Mouse (Mus musculus): Measurements from ENCODE around the gene Fuca1. TPM values are rescaled to one million over a fixed set of nuclear protein-coding genes. Genes with fewer than 3 reads are reported as not detected.

Gene Fuca1
- polyA plus RNA-seq (2016; fragmentation: Nextera tagmentation; extraction: Ambion mirVana) = 44.2 and 51.2 TPM in 2 replicates

- Histone ChIP-seq H3K9me3 (no peaks in the 10 kb centered on the region), H3K27me3 (ENCODE audit: insufficient read depth, poor library complexity, severe bottlenecking) (peaks cover 9% of the 10 kb centered on the region), H3K27ac (peak within 1 kb of the TSS; percentile 77), H3K4me3 (peak within 1 kb of the TSS; percentile 88), H3K36me3 (0 out of 2 replicates have a peak, but pooled peaks cover 11% of the 10 kb centered on the region), H3K4me1 (peaks cover 15% of the 10 kb centered on the region)
- DNase-seq (ENCODE audit: low spot score) = peak; percentile 98
- WGBS = 2% methylated on average over 60 of the region's 60 CpGs
Observed at GRCm38 (mm10) chr4:135920304-135921241, at the start of gene Fuca1. Gene Fuca1 (plus strand): TSS chr4:135920735.

GRCm38 (mm10) chr4:135872015-135872414 lies 48.5 kb upstream of the Fuca1 start:
- no peaks in the 10 kb centered on the region for H3K9me3 ChIP-seq
- 59% methylated on average over 3 of the region's 3 CpGs for WGBS
- DNase-seq (ENCODE audit: low spot score) = peak; percentile 42
- peaks cover 37% of the 10 kb centered on the region for H3K36me3 ChIP-seq
- peak overlapping the region; percentile 84 for H3K4me3 ChIP-seq
- no peaks in the 10 kb centered on the region for H3K27me3 ChIP-seq (ENCODE audit: insufficient read depth, poor library complexity, severe bottlenecking)
- peaks cover 42% of the 10 kb centered on the region for H3K4me1 ChIP-seq
- H3K27ac ChIP-seq = peak overlapping the region; percentile 29; the same call in 1 of the 2 replicates

GRCm38 (mm10) chr4:135872589-135873391 lies 47.7 kb upstream of the Fuca1 start:
- Histone ChIP-seq H3K4me3 (peak overlapping the region; percentile 84), H3K4me1 (peaks cover 45% of the 10 kb centered on the region), H3K27me3 (ENCODE audit: insufficient read depth, poor library complexity, severe bottlenecking) (no peaks in the 10 kb centered on the region), H3K36me3 (peaks cover 32% of the 10 kb centered on the region), H3K27ac (peak overlapping the region; percentile 98), H3K9me3 (no peaks in the 10 kb centered on the region)
- DNase-seq (ENCODE audit: low spot score) = peak; percentile 71
- 14% methylated on average over 17 of the region's 17 CpGs for WGBS

GRCm38 (mm10) chr4:135873526-135874202 lies 46.9 kb upstream of the Fuca1 start, which contains the start of gene Pnrc2:
Gene Pnrc2 (minus strand): TSS chr4:135873850.
- Histone ChIP-seq H3K27ac (peak within 1 kb of the TSS; percentile 98), H3K4me1 (peaks cover 45% of the 10 kb centered on the region), H3K4me3 (peak within 1 kb of the TSS; percentile 84), H3K36me3 (peaks cover 31% of the 10 kb centered on the region), H3K27me3 (ENCODE audit: insufficient read depth, poor library complexity, severe bottlenecking) (no peaks in the 10 kb centered on the region), H3K9me3 (no peaks in the 10 kb centered on the region)
- WGBS = under 1% methylated on average over 60 of the region's 60 CpGs
- DNase-seq (ENCODE audit: low spot score) = peak; percentile 99

DNA sequence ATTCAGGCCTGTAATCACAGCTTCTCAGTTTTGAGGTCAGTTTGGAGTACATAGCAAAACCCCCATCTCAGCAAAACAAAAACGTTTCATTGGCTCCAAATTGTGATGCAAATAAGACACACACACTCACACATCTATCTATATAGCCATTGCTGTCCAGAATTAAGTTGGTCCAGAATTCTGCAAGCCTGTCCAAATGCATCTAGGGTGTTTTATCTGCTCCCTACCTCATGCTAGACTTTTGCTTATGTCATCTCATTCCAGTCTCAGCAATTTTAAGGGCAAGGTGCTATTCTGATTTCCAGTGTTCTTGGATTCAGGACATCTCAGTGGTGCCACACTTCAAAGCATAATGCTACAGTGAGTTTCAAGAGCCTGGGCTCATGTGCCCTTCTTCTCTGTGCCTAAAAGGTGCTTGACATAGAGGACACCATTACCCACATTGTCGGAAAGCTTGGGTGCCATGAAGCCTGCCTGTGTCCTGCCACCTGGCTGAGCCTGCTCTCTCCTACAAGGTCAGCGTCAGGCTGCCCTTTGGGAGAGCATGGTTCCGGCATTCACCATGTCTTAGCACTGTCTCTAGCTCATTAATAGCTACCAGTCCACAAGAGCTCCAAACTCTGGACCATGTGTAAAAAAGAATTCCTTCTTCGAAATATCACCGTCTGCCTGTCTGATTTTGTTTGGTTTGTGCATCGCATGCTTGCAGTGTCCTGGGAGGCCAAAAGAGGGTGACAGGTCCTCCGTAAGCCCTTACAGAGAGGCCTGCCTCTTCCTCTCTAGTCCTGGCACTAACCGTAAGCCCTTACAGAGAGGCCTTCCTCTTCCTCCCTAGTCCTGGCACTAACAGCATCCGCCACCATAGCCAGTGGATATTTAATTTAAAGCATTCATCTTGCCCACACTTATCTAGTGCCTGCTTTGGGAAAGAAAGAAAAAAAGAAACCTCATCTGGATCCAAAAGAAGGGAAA lies 45.7 kb upstream of the Fuca1 start:
- Histone ChIP-seq H3K27me3 (ENCODE audit: insufficient read depth, poor library complexity, severe bottlenecking) (no peaks in the 10 kb centered on the region), H3K9me3 (no peaks in the 10 kb centered on the region), H3K36me3 (peaks cover 24% of the 10 kb centered on the region), H3K4me1 (peaks cover 45% of the 10 kb centered on the region), H3K4me3 (peak overlapping the region; percentile 84; the same call in 1 of the 2 replicates), H3K27ac (peak overlapping the region; percentile 98)
- peak; percentile 71 for DNase-seq (ENCODE audit: low spot score)
- WGBS = 84% methylated on average over 10 of the region's 10 CpGs

GRCm38 (mm10) chr4:135875546-135875945 lies 45.0 kb upstream of the Fuca1 start:
- H3K4me1 ChIP-seq = peaks cover 45% of the 10 kb centered on the region
- H3K36me3 ChIP-seq = peaks cover 20% of the 10 kb centered on the region
- H3K4me3 ChIP-seq = 0 out of 2 replicates have a peak overlapping the region, but pooled peaks have one; percentile 47
- H3K27ac ChIP-seq = peak overlapping the region; percentile 98
- DNase-seq (ENCODE audit: low spot score) = peak; percentile 50
- WGBS = 43% methylated on average over 7 of the region's 7 CpGs
- H3K27me3 ChIP-seq (ENCODE audit: insufficient read depth, poor library complexity, severe bottlenecking) = no peaks in the 10 kb centered on the region
- H3K9me3 ChIP-seq = no peaks in the 10 kb centered on the region

DNA sequence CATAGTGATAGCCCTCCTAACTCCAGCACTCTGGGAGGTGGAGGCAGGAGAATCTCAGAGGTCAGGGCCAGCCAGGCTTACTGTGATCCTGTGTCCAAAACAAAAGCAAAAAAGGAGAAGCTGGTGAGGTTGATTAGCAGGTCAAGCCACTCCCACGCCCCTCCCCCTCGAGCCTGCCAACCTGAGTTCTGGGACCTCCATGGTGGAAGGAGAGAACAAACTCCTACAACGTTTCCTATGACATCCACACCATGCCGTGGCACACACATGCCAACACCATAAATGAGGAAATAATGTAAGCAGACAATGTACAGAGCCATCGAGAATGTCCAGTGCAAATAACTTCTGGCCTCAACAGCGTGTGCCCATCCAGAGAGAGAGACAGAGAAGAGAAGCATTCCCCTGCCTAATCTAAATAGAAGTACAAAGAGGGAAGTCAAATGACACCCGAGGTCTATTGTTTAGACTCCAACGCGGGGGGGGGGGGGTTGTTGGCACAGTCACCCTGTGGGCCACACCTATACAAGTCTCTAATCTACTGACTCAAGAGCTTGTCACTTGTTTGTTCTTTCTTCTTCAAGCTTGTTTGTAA lies 44.4 kb upstream of the Fuca1 start:
- peaks cover 45% of the 10 kb centered on the region for H3K4me1 ChIP-seq
- peak; percentile 86 for DNase-seq (ENCODE audit: low spot score)
- 9% methylated on average over 9 of the region's 9 CpGs for WGBS

DNA sequence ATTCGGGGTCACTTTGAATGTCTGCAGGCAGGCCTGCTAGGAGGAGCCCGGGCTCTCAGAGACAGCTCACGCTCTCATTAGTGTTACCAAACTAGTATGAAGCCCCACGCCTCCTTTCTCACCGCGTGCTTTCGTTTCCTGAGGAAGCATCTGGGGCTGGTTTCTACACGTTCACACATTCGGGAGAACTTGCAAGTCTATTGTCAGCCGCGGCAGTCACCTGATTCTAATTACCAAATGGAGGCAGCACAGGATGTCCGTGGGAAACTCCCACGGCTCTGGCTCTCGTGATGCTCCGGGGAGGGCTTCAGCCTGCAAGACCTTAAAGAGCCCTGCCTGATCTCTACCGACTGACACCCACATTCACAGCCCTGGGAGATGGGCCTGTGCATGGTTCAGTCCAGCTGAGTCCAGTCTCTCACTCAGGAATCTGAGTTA lies 43.9 kb upstream of the Fuca1 start:
- DNase-seq (ENCODE audit: low spot score) = peak; percentile 91
- Histone ChIP-seq H3K4me1 (peaks cover 41% of the 10 kb centered on the region), H3K4me3 (peak overlapping the region; percentile 47), H3K36me3 (peaks cover 13% of the 10 kb centered on the region), H3K27me3 (ENCODE audit: insufficient read depth, poor library complexity, severe bottlenecking) (no peaks in the 10 kb centered on the region), H3K27ac (peak overlapping the region; percentile 98), H3K9me3 (no peaks in the 10 kb centered on the region)
- WGBS = 3% methylated on average over 16 of the region's 16 CpGs

More for the DNA sequence above, 44.4 kb upstream of the Fuca1 start:
- Histone ChIP-seq H3K36me3 (peaks cover 18% of the 10 kb centered on the region), H3K27ac (peak overlapping the region; percentile 98), H3K4me3 (peak overlapping the region; percentile 47), H3K9me3 (no peaks in the 10 kb centered on the region), H3K27me3 (ENCODE audit: insufficient read depth, poor library complexity, severe bottlenecking) (no peaks in the 10 kb centered on the region)

GRCm38 (mm10) chr4:135877742-135878141 lies 42.8 kb upstream of the Fuca1 start:
- Histone ChIP-seq H3K27ac (no peak overlapping the region), H3K9me3 (no peaks in the 10 kb centered on the region), H3K4me3 (no peak overlapping the region), H3K4me1 (peaks cover 35% of the 10 kb centered on the region), H3K36me3 (peaks cover 2% of the 10 kb centered on the region; the same call in 1 of the 2 replicates), H3K27me3 (ENCODE audit: insufficient read depth, poor library complexity, severe bottlenecking) (no peaks in the 10 kb centered on the region)
- WGBS = 71% methylated on average over 2 of the region's 2 CpGs
- DNase-seq (ENCODE audit: low spot score) = peak; percentile 68

- Histone ChIP-seq H3K9me3 (no peaks in the 10 kb centered on the region), H3K36me3 (no peaks in the 10 kb centered on the region), H3K4me3 (no peak overlapping the region), H3K27me3 (ENCODE audit: insufficient read depth, poor library complexity, severe bottlenecking) (no peaks in the 10 kb centered on the region), H3K27ac (no peak overlapping the region), H3K4me1 (peaks cover 42% of the 10 kb centered on the region)
- DNase-seq (ENCODE audit: low spot score) = peak; percentile 52
- 75% methylated on average over 6 of the region's 6 CpGs for WGBS
Observed at GRCm38 (mm10) chr4:135879021-135879420, 41.5 kb upstream of the Fuca1 start.

DNA sequence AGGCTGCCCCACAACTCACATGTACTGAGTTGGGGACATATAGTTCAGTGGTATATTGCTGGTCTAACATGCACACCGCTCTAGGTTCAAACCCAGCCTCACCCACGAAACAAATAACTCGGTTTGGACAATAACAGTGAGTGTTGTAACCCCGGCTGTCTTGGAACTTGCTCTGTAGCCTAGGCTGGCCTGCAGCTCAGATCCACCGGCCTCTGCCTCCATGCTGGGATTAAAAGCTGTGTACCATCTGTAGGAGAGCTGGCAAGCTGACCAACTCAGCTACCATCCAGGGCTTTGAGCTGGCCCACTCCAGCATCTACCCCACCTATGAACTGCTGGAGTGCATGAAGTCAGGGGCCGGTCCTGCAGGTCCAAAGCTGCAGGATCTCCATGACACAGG lies 40.5 kb upstream of the Fuca1 start:
- peak; percentile 66 for DNase-seq (ENCODE audit: low spot score)
- peaks cover 39% of the 10 kb centered on the region for H3K4me1 ChIP-seq
- no peaks in the 10 kb centered on the region for H3K36me3 ChIP-seq
- H3K27ac ChIP-seq = no peak overlapping the region
- WGBS = 90% methylated on average over 6 of the region's 6 CpGs
- H3K27me3 ChIP-seq (ENCODE audit: insufficient read depth, poor library complexity, severe bottlenecking) = no peaks in the 10 kb centered on the region
- no peaks in the 10 kb centered on the region for H3K9me3 ChIP-seq
- no peak overlapping the region for H3K4me3 ChIP-seq
